Mouse (Mus musculus) MEL (cell line): ENCODE results near the gene Faap100. TPM values are rescaled to one million over a fixed set of nuclear protein-coding genes. Genes with fewer than 3 reads are reported as not detected.

Source experiments
- DNase-seq: peaks from one replicate; pipeline ENCODE4 v3.0.0; 2011; ENCODE audit warnings: low read depth, low spot score
- H3K27ac ChIP-seq: 2 replicates; pipeline ENCODE4 v1.5.1; 2012; ENCODE audit warnings: low read depth, mild to moderate bottlenecking, control low read depth, low read length, moderate library complexity; ENCODE audit not compliant: control insufficient read depth
- H3K27me3 ChIP-seq, 2 experiments: fragments of 150-350 bp in 1 of 2; sonication (generic) in 1 of 2; 2 replicates each; pipeline ENCODE4 v1.6.1; 2012; ENCODE audit warnings: low read length in 2 of 2, mild to moderate bottlenecking in 2 of 2, improper control_type of control experiment in 1 of 2, moderate library complexity in 1 of 2; ENCODE audit not compliant: insufficient read depth in 2 of 2, control insufficient read depth in 1 of 2
- H3K36me3 ChIP-seq, 2 experiments: 2 replicates each; pipeline ENCODE4 v1.6.1; 2012 to 2014; ENCODE audit warnings: low read length in 2 of 2, improper control_type of control experiment in 1 of 2, inconsistent platforms in 1 of 2, mild to moderate bottlenecking in 1 of 2; ENCODE audit not compliant: insufficient read depth in 2 of 2, control insufficient read depth in 1 of 2
- H3K4me1 ChIP-seq, 2 experiments: fragments of 150-350 bp in 1 of 2; sonication (generic) in 1 of 2; 2 replicates each; pipeline ENCODE4 v1.6.1; 2012; ENCODE audit warnings: low read length in 2 of 2, improper control_type of control experiment in 1 of 2, mild to moderate bottlenecking in 1 of 2; ENCODE audit not compliant: insufficient read depth in 2 of 2, control insufficient read depth in 1 of 2
- H3K4me3 ChIP-seq, 2 experiments: fragments of 150-350 bp in 1 of 2; sonication (generic) in 1 of 2; 2 replicates each; pipeline ENCODE4 v1.5.1; 2012; ENCODE audit warnings: low read depth in 2 of 2, low read length in 2 of 2, mild to moderate bottlenecking in 2 of 2, moderate library complexity in 2 of 2, control low read depth in 1 of 2, improper control_type of control experiment in 1 of 2; ENCODE audit not compliant: control insufficient read depth in 1 of 2, insufficient read depth in 1 of 2
- H3K79me2 ChIP-seq: 2 replicates; pipeline ENCODE4 v1.6.1; 2012; ENCODE audit warnings: mild to moderate bottlenecking, low read length, moderate library complexity; ENCODE audit not compliant: control insufficient read depth, poor library complexity, insufficient read depth
- H3K9ac ChIP-seq: 2 replicates; pipeline ENCODE4 v1.6.1; 2012; ENCODE audit warnings: low read depth, mild to moderate bottlenecking, control low read depth, low read length, moderate library complexity; ENCODE audit not compliant: control insufficient read depth, poor library complexity, severe bottlenecking
- H3K9me3 ChIP-seq: fragments of 150-350 bp; sonication (generic); replicated peaks from 2 replicates; pipeline ENCODE4 v1.6.1; 2012; ENCODE audit warnings: mild to moderate bottlenecking, low read length, improper control_type of control experiment, moderate library complexity; ENCODE audit not compliant: insufficient read depth
- BHLHE40 ChIP-seq: IDR thresholded peaks from 2 replicates; pipeline ENCODE4 v1.6.1; 2012; ENCODE audit warnings: low read depth, mild to moderate bottlenecking, inconsistent platforms, low read length, improper control_type of control experiment, borderline replicate concordance
- CHD2 ChIP-seq: IDR thresholded peaks from 2 replicates; pipeline ENCODE4 v1.6.1; 2011; ENCODE audit warnings: low read length, improper control_type of control experiment
- CTCF ChIP-seq, 3 experiments: IDR thresholded peaks in 2 of 3; conservative IDR thresholded peaks in 1 of 3; 2 replicates each; pipeline ENCODE4 v1.5.1; 2011 to 2012; ENCODE audit warnings: low read length in 3 of 3, low read depth in 2 of 3, mild to moderate bottlenecking in 2 of 3, improper control_type of control experiment in 1 of 3, inconsistent platforms in 1 of 3, mixed read lengths in 1 of 3, moderate library complexity in 1 of 3; ENCODE audit not compliant: control insufficient read depth in 1 of 3, insufficient read depth in 1 of 3, poor library complexity in 1 of 3, severe bottlenecking in 1 of 3
- ETS1 ChIP-seq: IDR thresholded peaks from 2 replicates; pipeline ENCODE4 v1.6.1; 2012; ENCODE audit warnings: low read depth, mild to moderate bottlenecking, inconsistent platforms, low read length, improper control_type of control experiment, moderate library complexity
- JUND ChIP-seq: IDR thresholded peaks from 2 replicates; pipeline ENCODE4 v1.6.1; 2011; ENCODE audit warnings: low read depth, mild to moderate bottlenecking, improper control_type of control experiment, low read length
- MAZ ChIP-seq: IDR thresholded peaks from 2 replicates; pipeline ENCODE4 v1.6.1; 2012; ENCODE audit warnings: low read depth, mild to moderate bottlenecking, inconsistent platforms, low read length, improper control_type of control experiment
- MXI1 ChIP-seq: IDR thresholded peaks from 2 replicates; pipeline ENCODE4 v1.6.1; 2011; ENCODE audit warnings: mild to moderate bottlenecking, low read depth, low read length, improper control_type of control experiment
- MYB ChIP-seq: IDR thresholded peaks from 2 replicates; pipeline ENCODE4 v1.6.1; 2011; ENCODE audit warnings: mild to moderate bottlenecking, low read depth, low read length, improper control_type of control experiment
- POLR2AphosphoS5 ChIP-seq: IDR thresholded peaks from 2 replicates; pipeline ENCODE4 v1.6.1; 2012; ENCODE audit warnings: low read depth, borderline replicate concordance, mild to moderate bottlenecking, inconsistent platforms, low read length, moderate library complexity, mixed read lengths
- RAD21 ChIP-seq: IDR thresholded peaks from 2 replicates; pipeline ENCODE4 v1.6.1; 2011; ENCODE audit warnings: mild to moderate bottlenecking, low read depth, low read length, improper control_type of control experiment
- RCOR1 ChIP-seq: IDR thresholded peaks from 2 replicates; pipeline ENCODE4 v1.6.1; 2012; ENCODE audit warnings: low read depth, mild to moderate bottlenecking, inconsistent platforms, low read length, improper control_type of control experiment
- TCF12 ChIP-seq: IDR thresholded peaks from 2 replicates; pipeline ENCODE4 v1.6.1; 2014; ENCODE audit warnings: low read depth, mild to moderate bottlenecking, inconsistent platforms, low read length, improper control_type of control experiment, moderate library complexity
- UBTF ChIP-seq: IDR thresholded peaks from 2 replicates; pipeline ENCODE4 v1.6.1; 2012; ENCODE audit warnings: low read depth, mild to moderate bottlenecking, inconsistent platforms, low read length, improper control_type of control experiment, moderate library complexity, borderline replicate concordance; ENCODE audit not compliant: insufficient read depth
- USF1 ChIP-seq: IDR thresholded peaks from 2 replicates; pipeline ENCODE4 v1.6.1; 2014; ENCODE audit warnings: low read depth, mild to moderate bottlenecking, inconsistent platforms, low read length, improper control_type of control experiment, moderate library complexity
- polyA plus RNA-seq, 2 experiments: library from polyadenylated mRNA; stranded (reverse) in 1 of 2; unstranded in 1 of 2; fragments of >175 nt in 1 of 2; fragments of >200 nt in 1 of 2; gene quantifications; 2 replicates each; pipeline versions ENCODE4 v1.2.1 to v1.2.4; 2012; ENCODE audit warnings: low replicate concordance in 2 of 2, low read depth in 1 of 2; ENCODE audit not compliant: insufficient read length in 2 of 2, insufficient read depth in 1 of 2, missing spikeins in 1 of 2
- total RNA-seq: library from RNA; depleted of rRNA; stranded (reverse); fragments of 300-350 nt; gene quantifications from 2 replicates; pipeline ENCODE4 v1.2.3, GENCODE M21; 2012

Faap100 gene
- total and polyA plus RNA-seq, 3 experiments = 27.1 to 45.7 TPM; not detected in 1

- peak; percentile 86 for TF ChIP-seq TCF12
- peak; percentile 35; the same call in 1 of the 2 replicates for TF ChIP-seq BHLHE40
- 0 out of 2 replicates have a peak, but pooled peaks have one; percentile 62 for TF ChIP-seq ETS1
- peak; percentile 66; the same call in 1 of the 2 replicates for TF ChIP-seq MXI1
- no peak for TF ChIP-seq UBTF
- TF ChIP-seq MAZ = peak; percentile 46; the same call in 1 of the 2 replicates
- TF ChIP-seq POLR2AphosphoS5 = no peak
- peak; percentile 89 for TF ChIP-seq RCOR1
- TF ChIP-seq MYB = no peak
Observed at GRCm38 (mm10) chr11:120339978-120340513, 38.5 kb downstream of the Faap100 start (continued).

GRCm38 (mm10) chr11:120338786-120339185 is 39.8 kb downstream of the Faap100 start:
- no peak overlapping the region for H3K9ac ChIP-seq
- no peak for TF ChIP-seq JUND
- peak in 1 of 3 experiments; percentile 27; a peak in 1 of 6 replicates for TF ChIP-seq CTCF (IDR thresholded peaks at IDR 0.05 in 2 of 3, conservative IDR thresholded peaks at IDR 0.05 in 1 of 3; ENCODE audit: control insufficient read depth in 1 of 3, insufficient read depth in 1 of 3, low read depth in 2 of 3, low read length in 3 of 3, poor library complexity in 1 of 3, severe bottlenecking in 1 of 3)
- TF ChIP-seq, all 39 proteins: peak for 1
- DNase-seq = no peak
- Histone ChIP-seq H3K79me2 (no peaks in the 10 kb centered on the region), H3K4me3 (no peak overlapping the region), H3K27me3 (no peaks in the 10 kb centered on the region), H3K4me1 (peaks cover 3 to 12% of the 10 kb centered on the region in 2 experiments; a peak in 3 of 4 replicates), H3K36me3 (peaks cover 0 to 6% of the 10 kb centered on the region in 2 experiments; a peak in 2 of 4 replicates), H3K9me3 (no peaks in the 10 kb centered on the region), H3K27ac (no peak overlapping the region)

- peaks cover 3 to 12% of the 10 kb centered on the region in 2 experiments; a peak in 3 of 4 replicates for H3K4me1 ChIP-seq
- peaks cover 0 to 6% of the 10 kb centered on the region in 2 experiments; a peak in 2 of 4 replicates for H3K36me3 ChIP-seq
- peak; percentile 60 for DNase-seq
- H3K4me3 ChIP-seq = no peak overlapping the region
- no peak overlapping the region for H3K9ac ChIP-seq
- H3K79me2 ChIP-seq = no peaks in the 10 kb centered on the region
- TF ChIP-seq CTCF (IDR thresholded peaks at IDR 0.05 in 2 of 3, conservative IDR thresholded peaks at IDR 0.05 in 1 of 3; ENCODE audit: control insufficient read depth in 1 of 3, insufficient read depth in 1 of 3, low read depth in 2 of 3, low read length in 3 of 3, poor library complexity in 1 of 3, severe bottlenecking in 1 of 3) = peak in 2 of 3 experiments; percentile 44 to 55; a peak in 4 of 6 replicates
- TF ChIP-seq CHD2 = no peak
- no peak for TF ChIP-seq USF1
- peak; percentile 46 for TF ChIP-seq RAD21
- no peaks in the 10 kb centered on the region for H3K9me3 ChIP-seq
- H3K27me3 ChIP-seq = no peaks in the 10 kb centered on the region
- no peak overlapping the region for H3K27ac ChIP-seq
Observed at GRCm38 (mm10) chr11:120337447-120337846, 41.1 kb downstream of the Faap100 start.
